Mouse (Mus musculus) heart, embryonic 12.5 days (tissue): Measurements from ENCODE around the gene Slc39a3. TPM values are rescaled to one million over a fixed set of nuclear protein-coding genes. Genes with fewer than 3 reads are reported as not detected.
A peak's percentile ranks its signal among the peaks of the same experiment; 100 is the strongest.

Experiments
- ATAC-seq: fragments of 200-750 bp; cut with Nextera tagmentation; 2 replicates; pipeline ENCODE4 v1.8.0; 2017; ENCODE audit warnings: moderate TSS enrichment, moderate library complexity; ENCODE audit not compliant: insufficient number of reproducible peaks, low FRiP score
- H3K27ac ChIP-seq: fragments of 300-500 bp; sonication (generic); 2 replicates; pipeline ENCODE4 v1.5.1; 2016; ENCODE audit warnings: mild to moderate bottlenecking, moderate library complexity; ENCODE audit not compliant: poor library complexity, severe bottlenecking
- H3K27me3 ChIP-seq: fragments of 300-500 bp; sonication (generic); replicated peaks from 2 replicates; pipeline ENCODE4 v1.6.1; 2016; ENCODE audit warnings: mild to moderate bottlenecking, moderate library complexity
- H3K36me3 ChIP-seq: fragments of 300-500 bp; sonication (generic); 2 replicates; pipeline ENCODE4 v1.6.1; 2016; ENCODE audit warnings: mild to moderate bottlenecking, moderate library complexity
- H3K4me1 ChIP-seq: fragments of 300-500 bp; sonication (generic); replicated peaks from 2 replicates; pipeline ENCODE4 v1.6.1; 2016; ENCODE audit warnings: mild to moderate bottlenecking
- H3K4me2 ChIP-seq: fragments of 300-500 bp; sonication (generic); 2 replicates; pipeline ENCODE4 v1.6.1; 2016; ENCODE audit warnings: mild to moderate bottlenecking, moderate library complexity
- H3K4me3 ChIP-seq: fragments of 300-500 bp; sonication (generic); 2 replicates; pipeline ENCODE4 v1.5.1; 2016; ENCODE audit warnings: mild to moderate bottlenecking
- H3K9ac ChIP-seq: fragments of 300-500 bp; sonication (generic); 2 replicates; pipeline ENCODE4 v1.6.1; 2016; ENCODE audit warnings: mild to moderate bottlenecking, moderate library complexity
- H3K9me3 ChIP-seq: fragments of 300-500 bp; sonication (generic); replicated peaks from 2 replicates; pipeline ENCODE4 v1.6.1; 2016; ENCODE audit warnings: mild to moderate bottlenecking, moderate library complexity
- WGBS: fragments of 180-500 bp; shearing (Covaris S2); methylation state at CpG from one replicate; pipeline ENCODE4 v1.1.7; 2016; 5-methylcytosine and 5-hydroxymethylcytosine counted together
- polyA plus RNA-seq: library from polyadenylated mRNA; unstranded; fragments of >200 nt; fragmentation: Nextera tagmentation; extraction: Ambion mirVana; gene quantifications from 2 replicates; pipeline ENCODE4 v1.2.1, GENCODE M21; 2016

Gene Slc39a3
- polyA plus RNA-seq, 1 experiment from 2014 or later = 7.5 TPM

DNA sequence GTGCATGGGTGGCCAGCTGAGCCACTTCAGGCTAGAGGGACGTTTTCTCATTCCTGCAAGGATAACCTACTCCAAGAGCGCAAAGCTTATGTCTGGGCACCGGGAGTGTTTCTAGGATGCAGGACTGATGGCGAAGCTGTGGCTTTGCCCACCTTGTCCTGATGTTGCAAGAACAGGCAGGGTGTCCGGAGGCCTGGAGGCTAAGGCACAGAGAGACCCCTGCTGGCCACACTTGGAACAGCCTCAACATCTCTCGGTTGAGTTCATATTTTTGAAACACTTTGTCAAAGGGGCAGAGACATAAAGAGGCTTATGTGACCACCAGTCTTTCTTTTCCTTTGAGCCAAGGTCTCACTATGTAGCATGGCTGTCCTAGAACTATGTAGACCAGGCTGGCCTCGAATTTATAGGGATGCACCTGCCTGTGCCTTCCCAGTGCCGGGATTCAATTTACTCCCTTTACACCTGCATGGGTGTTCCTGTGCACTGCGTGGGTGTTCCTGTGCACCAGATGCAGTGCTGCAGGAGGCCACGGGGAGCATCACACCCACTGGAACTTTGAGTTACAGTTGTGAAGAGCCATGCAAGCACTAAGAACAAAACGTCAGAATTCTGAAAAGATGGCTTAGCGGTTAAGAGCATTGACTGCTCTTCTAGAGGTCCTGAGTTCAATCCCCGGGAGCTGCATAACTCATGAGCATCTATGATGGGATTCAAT lies 4.4 kb upstream of the Slc39a3 start:
- H3K36me3 ChIP-seq = peaks cover 42% of the 10 kb centered on the region
- no peak for ATAC-seq
- no peaks in the 10 kb centered on the region for H3K27me3 ChIP-seq
- WGBS = 32% methylated on average over 13 of the region's 13 CpGs
- H3K4me3 ChIP-seq = no peak overlapping the region
- no peak overlapping the region for H3K9ac ChIP-seq
- H3K9me3 ChIP-seq = no peaks in the 10 kb centered on the region
- H3K27ac ChIP-seq = no peak overlapping the region
- H3K4me1 ChIP-seq = no peaks in the 10 kb centered on the region; the same call in 1 of the 2 replicates
- H3K4me2 ChIP-seq = no peak overlapping the region

GRCm38 (mm10) chr10:81036251-81036650 lies 975 bp downstream of the Slc39a3 start:
- Histone ChIP-seq H3K9me3 (no peaks in the 10 kb centered on the region), H3K36me3 (peaks cover 20% of the 10 kb centered on the region), H3K9ac (no peak overlapping the region), H3K27ac (no peak overlapping the region), H3K4me1 (no peaks in the 10 kb centered on the region; the same call in 1 of the 2 replicates), H3K27me3 (no peaks in the 10 kb centered on the region), H3K4me2 (no peak overlapping the region), H3K4me3 (no peak overlapping the region)
- 70% methylated on average over 7 of the region's 7 CpGs for whole genome bisulfite sequencing
- no peak for ATAC-seq

GRCm38 (mm10) chr10:81033586-81033985 lies 3.6 kb downstream of the Slc39a3 start:
- no peak overlapping the region for H3K4me2 ChIP-seq

DNA sequence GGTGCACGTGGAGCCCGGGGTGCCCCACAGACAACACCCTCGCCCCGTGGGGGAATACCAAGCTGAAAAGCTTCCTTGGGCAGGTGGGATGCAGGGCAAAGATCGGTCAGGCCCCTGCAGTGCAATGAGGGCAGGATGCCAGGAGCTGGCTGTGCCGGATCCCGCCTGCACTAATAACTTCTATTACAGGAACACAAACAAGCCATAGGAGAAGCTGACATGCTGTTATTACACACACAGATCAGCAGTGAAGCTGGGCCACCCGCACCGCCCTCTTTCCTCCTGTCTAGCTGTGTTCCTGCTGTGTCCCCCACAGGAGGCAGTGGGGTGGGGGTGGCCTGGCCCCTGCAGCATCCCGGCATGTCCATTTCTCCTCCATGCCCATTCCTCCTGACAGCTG lies 8.2 kb downstream of the Slc39a3 start:
- no peak overlapping the region for H3K9ac ChIP-seq
- H3K4me3 ChIP-seq = no peak overlapping the region
- no peak overlapping the region for H3K27ac ChIP-seq
- 72% methylated on average over 10 of the region's 10 CpGs for WGBS
- peaks cover 14% of the 10 kb centered on the region for H3K4me1 ChIP-seq
- no peaks in the 10 kb centered on the region for H3K9me3 ChIP-seq
- H3K4me2 ChIP-seq = no peak overlapping the region
- ATAC-seq = no peak
- peaks cover 35% of the 10 kb centered on the region for H3K36me3 ChIP-seq
- H3K27me3 ChIP-seq = peaks cover 24% of the 10 kb centered on the region

More at GRCm38 (mm10) chr10:81033586-81033985, 3.6 kb downstream of the Slc39a3 start:
- Histone ChIP-seq H3K9ac (no peak overlapping the region), H3K4me1 (no peaks in the 10 kb centered on the region; the same call in 1 of the 2 replicates), H3K9me3 (no peaks in the 10 kb centered on the region), H3K4me3 (no peak overlapping the region), H3K27me3 (0 out of 2 replicates have a peak, but pooled peaks cover 3% of the 10 kb centered on the region), H3K27ac (no peak overlapping the region), H3K36me3 (peaks cover 35% of the 10 kb centered on the region)
- 78% methylated on average over 10 of the region's 10 CpGs for WGBS
- no peak for ATAC-seq

DNA sequence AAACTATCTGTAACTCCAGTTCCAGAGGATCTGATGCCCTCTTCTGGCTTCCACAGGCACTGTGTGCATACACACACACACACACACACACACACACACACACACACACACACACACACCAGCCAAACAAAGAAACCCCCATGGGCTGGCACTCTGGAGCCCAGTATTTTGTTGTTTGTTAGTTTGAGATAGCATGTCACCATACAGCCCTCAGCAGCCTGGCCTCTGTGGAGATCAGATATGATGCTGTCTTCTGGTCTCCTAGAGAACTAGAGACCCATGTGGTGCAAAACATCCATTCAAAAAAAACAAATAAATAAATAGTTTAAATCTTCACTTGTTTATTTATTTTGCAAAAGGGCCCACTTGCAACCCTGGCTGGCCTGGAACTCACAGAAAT lies 9.0 kb downstream of the Slc39a3 start:
- Histone ChIP-seq H3K9me3 (no peaks in the 10 kb centered on the region), H3K36me3 (peaks cover 32% of the 10 kb centered on the region), H3K9ac (no peak overlapping the region), H3K4me2 (no peak overlapping the region), H3K27me3 (peaks cover 32% of the 10 kb centered on the region), H3K27ac (no peak overlapping the region), H3K4me3 (no peak overlapping the region), H3K4me1 (peaks cover 14% of the 10 kb centered on the region)
- no peak for ATAC-seq

- WGBS = 44% methylated on average over 4 of the region's 4 CpGs
- Histone ChIP-seq H3K9ac (no peak overlapping the region), H3K4me2 (no peak overlapping the region), H3K36me3 (peaks cover 24% of the 10 kb centered on the region), H3K9me3 (peaks cover 3% of the 10 kb centered on the region; the same call in 1 of the 2 replicates), H3K4me1 (peaks cover 14% of the 10 kb centered on the region), H3K27me3 (peaks cover 41% of the 10 kb centered on the region), H3K27ac (no peak overlapping the region; the same call in 1 of the 2 replicates), H3K4me3 (no peak overlapping the region)
- ATAC-seq = no peak
These were observed 9.9 kb downstream of the Slc39a3 start for GRCm38 (mm10) chr10:81027331-81027730.

GRCm38 (mm10) chr10:81026857-81027256 lies 10.4 kb downstream of the Slc39a3 start:
- 78% methylated on average over 5 of the region's 5 CpGs for WGBS
- H3K9ac ChIP-seq = no peak overlapping the region
- no peak for ATAC-seq
- H3K4me1 ChIP-seq = peaks cover 17% of the 10 kb centered on the region
- peaks cover 3% of the 10 kb centered on the region; the same call in 1 of the 2 replicates for H3K9me3 ChIP-seq
- peaks cover 45% of the 10 kb centered on the region for H3K27me3 ChIP-seq
- H3K4me3 ChIP-seq = no peak overlapping the region
- no peak overlapping the region for H3K27ac ChIP-seq
- H3K36me3 ChIP-seq = peaks cover 20% of the 10 kb centered on the region
- no peak overlapping the region for H3K4me2 ChIP-seq

DNA sequence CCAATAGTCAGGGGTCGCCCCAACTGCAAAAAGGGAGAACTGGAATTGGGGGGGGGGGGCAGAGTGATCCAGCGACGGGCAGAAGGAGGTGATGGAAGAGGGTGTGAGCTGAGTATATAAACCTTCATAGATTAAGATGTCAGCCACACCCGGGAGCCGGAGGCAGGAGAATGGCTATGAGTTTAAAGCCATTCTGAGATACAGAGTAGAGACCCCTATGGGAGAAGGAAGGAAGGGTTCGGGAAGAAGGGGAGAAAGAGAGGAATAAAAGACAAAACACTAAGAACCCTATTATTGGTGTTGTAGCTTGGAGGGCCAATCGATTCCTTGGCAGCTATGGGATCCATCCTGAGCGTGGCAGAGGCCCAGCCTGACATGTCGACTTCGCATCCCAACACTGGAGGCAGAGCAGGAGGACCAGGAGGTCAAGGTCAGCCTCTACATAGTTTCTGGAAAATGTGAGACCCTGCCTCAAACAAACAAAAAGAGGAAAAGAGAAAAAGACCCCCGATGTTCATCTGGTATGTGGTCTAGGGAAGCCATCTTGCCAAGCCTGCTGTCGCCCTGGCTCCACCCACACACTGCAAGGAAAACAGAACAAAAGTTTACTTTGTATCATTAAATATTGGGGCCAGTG lies 11.5 kb downstream of the Slc39a3 start, which contains the start of gene Diras1:
Gene Diras1, minus strand, starts transcription at position 24 of the 637 bp plus-strand sequence.
- Histone ChIP-seq H3K27ac (no peak within 1 kb of the TSS), H3K9me3 (peaks cover 3% of the 10 kb centered on the region; the same call in 1 of the 2 replicates), H3K4me2 (peak within 1 kb of the TSS; percentile 59), H3K4me1 (peaks cover 18% of the 10 kb centered on the region), H3K27me3 (peaks cover 56% of the 10 kb centered on the region), H3K4me3 (peak within 1 kb of the TSS; percentile 29), H3K36me3 (peaks cover 10% of the 10 kb centered on the region), H3K9ac (0 out of 2 replicates have a peak within 1 kb of the TSS, but pooled peaks have one; percentile 27)
- no peak for ATAC-seq
- WGBS = 49% methylated on average over 12 of the region's 12 CpGs

DNA sequence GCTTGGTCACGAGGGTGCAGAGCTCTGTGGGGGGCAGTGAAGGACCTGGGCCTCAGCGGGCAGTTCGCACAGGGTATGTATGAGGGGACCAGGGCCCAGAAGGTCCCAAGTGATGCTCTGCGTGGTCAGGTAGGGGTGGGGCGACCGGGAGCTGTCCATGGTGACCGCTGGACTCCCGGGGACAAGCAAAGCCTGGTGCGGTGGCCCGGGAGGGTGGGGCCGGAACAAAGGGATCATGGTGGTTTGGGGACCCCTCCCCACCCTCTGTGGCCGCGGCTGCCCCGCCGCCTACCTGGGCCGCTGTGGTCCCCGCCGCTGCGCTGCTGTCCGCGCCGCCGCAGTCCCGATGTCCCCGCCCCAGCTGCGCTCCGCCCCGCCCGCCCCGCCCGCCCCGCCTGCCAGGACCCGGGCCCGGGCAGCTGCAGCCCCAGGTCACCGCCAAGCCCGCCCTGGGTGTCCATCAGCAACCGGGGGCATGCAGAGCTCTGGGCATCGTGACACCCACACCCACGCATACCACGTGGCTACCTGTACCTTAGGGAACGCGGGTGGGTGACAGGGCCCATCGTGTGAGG lies 12.1 kb downstream of the Slc39a3 start:
- H3K4me1 ChIP-seq = peaks cover 18% of the 10 kb centered on the region
- H3K36me3 ChIP-seq = peaks cover 3% of the 10 kb centered on the region; the same call in 1 of the 2 replicates
- 2% methylated on average over 26 of the region's 43 CpGs for WGBS
- H3K4me3 ChIP-seq = peak overlapping the region; percentile 29
- H3K27ac ChIP-seq = no peak overlapping the region
- peaks cover 3% of the 10 kb centered on the region; the same call in 1 of the 2 replicates for H3K9me3 ChIP-seq
- H3K4me2 ChIP-seq = peak overlapping the region; percentile 59
- H3K9ac ChIP-seq = 0 out of 2 replicates have a peak overlapping the region, but pooled peaks have one; percentile 27
- peaks cover 59% of the 10 kb centered on the region for H3K27me3 ChIP-seq
- no peak for ATAC-seq

GRCm38 (mm10) chr10:81024346-81024937 lies 12.8 kb downstream of the Slc39a3 start:
- WGBS = 61% methylated on average over 5 of the region's 5 CpGs
- no peak for ATAC-seq

More at GRCm38 (mm10) chr10:81024346-81024937, 12.8 kb downstream of the Slc39a3 start:
- no peak overlapping the region for H3K27ac ChIP-seq
- peaks cover 18% of the 10 kb centered on the region for H3K4me1 ChIP-seq
- H3K27me3 ChIP-seq = peaks cover 57% of the 10 kb centered on the region
- H3K9ac ChIP-seq = no peak overlapping the region
- H3K9me3 ChIP-seq = peaks cover 3% of the 10 kb centered on the region; the same call in 1 of the 2 replicates
- H3K36me3 ChIP-seq = no peaks in the 10 kb centered on the region
- H3K4me3 ChIP-seq = no peak overlapping the region
- H3K4me2 ChIP-seq = no peak overlapping the region
